Mouse (Mus musculus) thymus, adult 2 months (tissue): Measurements from ENCODE around the gene Ide. TPM values are rescaled to one million over a fixed set of nuclear protein-coding genes. Genes with fewer than 3 reads are reported as not detected.

Experiments
- DNase-seq: peaks from one replicate; pipeline ENCODE4 v3.0.0; 2021
- H3K27ac ChIP-seq: fragments of 200-500 bp; 2 replicates; pipeline ENCODE4 v1.5.1; 2012; ENCODE audit warnings: low read length, control low read depth; ENCODE audit not compliant: control insufficient read depth, insufficient read depth
- H3K27me3 ChIP-seq: fragments of 200-500 bp; 2 replicates; pipeline ENCODE4 v1.6.1; 2012; ENCODE audit warnings: mild to moderate bottlenecking, low read length, moderate library complexity, mixed read lengths; ENCODE audit not compliant: control insufficient read depth, insufficient read depth
- H3K36me3 ChIP-seq: fragments of 200-500 bp; 2 replicates; pipeline ENCODE4 v1.6.1; 2012; ENCODE audit warnings: mild to moderate bottlenecking, low read length, moderate library complexity; ENCODE audit not compliant: control insufficient read depth, insufficient read depth
- H3K4me1 ChIP-seq: fragments of 200-500 bp; replicated peaks from 2 replicates; pipeline ENCODE4 v1.6.1; 2012; ENCODE audit warnings: low read length; ENCODE audit not compliant: control insufficient read depth, insufficient read depth
- H3K4me3 ChIP-seq: fragments of 200-500 bp; 2 replicates; pipeline ENCODE4 v1.5.1; 2012; ENCODE audit warnings: mild to moderate bottlenecking, low read length, control low read depth, moderate library complexity; ENCODE audit not compliant: control insufficient read depth, insufficient read depth
- CTCF ChIP-seq: fragments of 200-500 bp; IDR thresholded peaks from 2 replicates; pipeline ENCODE4 v1.5.1; 2012; ENCODE audit warnings: mild to moderate bottlenecking, control low read depth, low read length, moderate library complexity, borderline replicate concordance; ENCODE audit not compliant: control insufficient read depth, poor library complexity, insufficient read depth; ENCODE audit errors: extremely low read depth
- POLR2A ChIP-seq: fragments of 200-500 bp; IDR thresholded peaks from 2 replicates; pipeline ENCODE4 v1.6.1; 2012; ENCODE audit warnings: mild to moderate bottlenecking, low read length, control low read depth, moderate library complexity; ENCODE audit not compliant: control insufficient read depth, poor library complexity, insufficient read depth; ENCODE audit errors: extremely low read depth
- WGBS: fragments of 180-500 bp; shearing (Covaris S2); methylation state at CpG from one replicate; pipeline ENCODE4 v1.1.7; 2018; 5-methylcytosine and 5-hydroxymethylcytosine counted together
- polyA plus RNA-seq: library from polyadenylated mRNA; depleted of rRNA; stranded (reverse); fragments of >200 nt; gene quantifications from 2 replicates; pipeline ENCODE4 v1.2.3, GENCODE M21; 2012

Gene Ide
- polyA plus RNA-seq, 1 experiment = 19.8 TPM

GRCm38 (mm10) chr19:37320802-37321619 lies 16.6 kb downstream of the Ide start:
- H3K4me3 ChIP-seq = no peak overlapping the region
- H3K27me3 ChIP-seq = no peaks in the 10 kb centered on the region; the same call in 1 of the 2 replicates
- no peak overlapping the region for H3K27ac ChIP-seq
- TF ChIP-seq POLR2A = no peak
- no peak for TF ChIP-seq CTCF
- no peak for DNase-seq
- no peaks in the 10 kb centered on the region for H3K4me1 ChIP-seq
- H3K36me3 ChIP-seq = no peaks in the 10 kb centered on the region; the same call in 1 of the 2 replicates
- WGBS = 97% methylated on average over 16 of the region's 16 CpGs

DNA sequence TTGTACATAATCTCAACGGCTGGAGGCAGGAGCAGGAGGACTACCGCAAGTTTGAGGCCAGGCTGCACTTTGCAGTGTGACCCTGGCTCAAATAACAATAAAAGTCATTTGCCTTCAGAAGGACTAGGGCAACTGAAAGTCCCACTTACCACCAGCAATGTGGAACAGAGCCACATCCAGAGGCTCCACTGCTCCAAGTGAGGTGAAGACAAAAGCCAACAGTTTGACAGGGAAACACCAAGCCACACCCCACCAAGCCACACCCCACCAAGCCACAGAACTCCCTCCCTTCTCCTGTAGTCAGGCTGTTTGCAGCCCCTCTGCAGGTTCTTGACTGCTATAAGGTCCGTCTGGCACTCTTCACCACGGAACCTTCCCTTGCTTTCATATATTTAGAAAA lies 20.3 kb downstream of the Ide start:
- H3K36me3 ChIP-seq = peaks cover 11% of the 10 kb centered on the region; the same call in 1 of the 2 replicates
- H3K27me3 ChIP-seq = no peaks in the 10 kb centered on the region
- no peak for DNase-seq
- TF ChIP-seq POLR2A (no peak), CTCF (no peak)
- H3K4me1 ChIP-seq = no peaks in the 10 kb centered on the region
- 94% methylated on average over 4 of the region's 4 CpGs for WGBS
- H3K27ac ChIP-seq = no peak overlapping the region
- H3K4me3 ChIP-seq = no peak overlapping the region

GRCm38 (mm10) chr19:37315091-37315490 lies 22.6 kb downstream of the Ide start:
- peaks cover 18% of the 10 kb centered on the region; the same call in 1 of the 2 replicates for H3K36me3 ChIP-seq

GRCm38 (mm10) chr19:37311426-37311825 lies 26.2 kb downstream of the Ide start:
- H3K4me3 ChIP-seq = no peak overlapping the region
- no peak overlapping the region for H3K27ac ChIP-seq
- H3K4me1 ChIP-seq = no peaks in the 10 kb centered on the region
- DNase-seq = no peak
- peaks cover 18% of the 10 kb centered on the region for H3K36me3 ChIP-seq
- TF ChIP-seq CTCF (no peak), POLR2A (no peak)
- H3K27me3 ChIP-seq = no peaks in the 10 kb centered on the region
- WGBS = 97% methylated on average over 6 of the region's 6 CpGs

More at GRCm38 (mm10) chr19:37315091-37315490, 22.6 kb downstream of the Ide start:
- WGBS = 97% methylated on average over 9 of the region's 9 CpGs
- no peaks in the 10 kb centered on the region for H3K27me3 ChIP-seq
- no peak overlapping the region for H3K27ac ChIP-seq
- DNase-seq = no peak
- no peak overlapping the region for H3K4me3 ChIP-seq
- TF ChIP-seq POLR2A = no peak
- TF ChIP-seq CTCF = no peak
- no peaks in the 10 kb centered on the region for H3K4me1 ChIP-seq

DNA sequence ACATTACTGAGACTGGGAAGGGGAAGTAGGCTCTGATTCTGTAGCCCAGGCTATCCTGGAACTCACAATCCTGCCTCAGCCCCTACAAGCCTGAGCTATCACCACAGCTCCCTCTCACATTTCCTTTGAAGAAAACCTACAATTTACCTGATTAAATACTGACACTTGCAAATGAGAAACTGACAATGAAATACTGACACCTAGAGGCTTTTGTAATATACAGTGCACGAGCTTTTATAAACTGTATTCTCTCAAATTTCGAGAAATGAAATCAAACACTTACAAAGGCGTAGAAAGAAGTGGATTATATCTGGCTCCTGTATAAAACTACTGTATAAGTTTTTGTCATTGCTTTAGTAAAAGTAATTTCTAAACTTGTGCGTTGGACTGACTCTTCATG lies 27.5 kb downstream of the Ide start:
- H3K27ac ChIP-seq = no peak overlapping the region
- H3K4me3 ChIP-seq = no peak overlapping the region
- no peaks in the 10 kb centered on the region for H3K27me3 ChIP-seq
- TF ChIP-seq POLR2A (no peak), CTCF (no peak)
- H3K36me3 ChIP-seq = peaks cover 17% of the 10 kb centered on the region
- no peaks in the 10 kb centered on the region for H3K4me1 ChIP-seq
- no peak for DNase-seq
- WGBS = 91% methylated on average over 4 of the region's 4 CpGs

GRCm38 (mm10) chr19:37308941-37309340 lies 28.7 kb downstream of the Ide start:
- Histone ChIP-seq H3K4me1 (no peaks in the 10 kb centered on the region), H3K4me3 (no peak overlapping the region), H3K36me3 (peaks cover 10% of the 10 kb centered on the region; the same call in 1 of the 2 replicates), H3K27ac (no peak overlapping the region), H3K27me3 (no peaks in the 10 kb centered on the region)
- no peak for TF ChIP-seq POLR2A
- TF ChIP-seq CTCF = no peak
- WGBS = 92% methylated on average over 7 of the region's 7 CpGs
- DNase-seq = no peak
